Mouse (Mus musculus) forebrain, embryonic 11.5 days (tissue): ENCODE measurements around the gene Wasf3. TPM values are rescaled to one million over a fixed set of nuclear protein-coding genes. Genes with fewer than 3 reads are reported as not detected.

Experiments
- polyA plus RNA-seq: library from polyadenylated mRNA; unstranded; fragments of >200 nt; fragmentation: Nextera tagmentation; extraction: Ambion mirVana; gene quantifications from 2 replicates; pipeline ENCODE4 v1.2.1, GENCODE M21; 2014

The Wasf3 gene
- polyA plus RNA-seq, 1 experiment from 2014 or later, result 5.1 TPM

Other genes starting within 250 kb of the Wasf3 start
- gene Gm5565, start 224.4 kb upstream of the Wasf3 start, polyA plus RNA-seq, result not detected in 2 replicates
- gene Gm6309, start 214.3 kb upstream of the Wasf3 start, polyA plus RNA-seq, result not detected in 2 replicates
- 0.33 TPM in 1 of 2 replicates, not detected in the other for gene 1700001J03Rik, start 199.7 kb upstream of the Wasf3 start, polyA plus RNA-seq
- 22.7 and 25.0 TPM in 2 replicates for gene Rnf6, start 163.4 kb upstream of the Wasf3 start, polyA plus RNA-seq
- gene Cdk8, start 153.8 kb upstream of the Wasf3 start, polyA plus RNA-seq, result 41.5 and 43.5 TPM in 2 replicates
- not detected in 2 replicates for gene Gm6408, start 97.0 kb downstream of the Wasf3 start, polyA plus RNA-seq
- not detected in 2 replicates for gene Gm6370, start 106.4 kb downstream of the Wasf3 start, polyA plus RNA-seq
- not detected in 2 replicates for gene 4930449I24Rik, start 117.4 kb downstream of the Wasf3 start, polyA plus RNA-seq
- not detected in 2 replicates for gene Gm3402, start 129.1 kb downstream of the Wasf3 start, polyA plus RNA-seq
- not detected in 2 replicates for gene Gm3404, start 140.8 kb downstream of the Wasf3 start, polyA plus RNA-seq
- gene Gm3409, start 152.7 kb downstream of the Wasf3 start, polyA plus RNA-seq, result not detected in 2 replicates
- gene Gm3415, start 171.2 kb downstream of the Wasf3 start, polyA plus RNA-seq, result not detected in 2 replicates
- gene Gpr12, start 200.3 kb downstream of the Wasf3 start, polyA plus RNA-seq, result 0.27 and 0.92 TPM in 2 replicates